Mouse (Mus musculus) cerebellum, postnatal 25 days (tissue): ENCODE data around the gene Hsf2.

Source experiments
- DNase-seq, 2 experiments: peaks; one replicate each; pipeline ENCODE4 v3.0.0; 2021; ENCODE audit warnings: mixed read lengths in 2 of 2

Gene Hsf2

DNA sequence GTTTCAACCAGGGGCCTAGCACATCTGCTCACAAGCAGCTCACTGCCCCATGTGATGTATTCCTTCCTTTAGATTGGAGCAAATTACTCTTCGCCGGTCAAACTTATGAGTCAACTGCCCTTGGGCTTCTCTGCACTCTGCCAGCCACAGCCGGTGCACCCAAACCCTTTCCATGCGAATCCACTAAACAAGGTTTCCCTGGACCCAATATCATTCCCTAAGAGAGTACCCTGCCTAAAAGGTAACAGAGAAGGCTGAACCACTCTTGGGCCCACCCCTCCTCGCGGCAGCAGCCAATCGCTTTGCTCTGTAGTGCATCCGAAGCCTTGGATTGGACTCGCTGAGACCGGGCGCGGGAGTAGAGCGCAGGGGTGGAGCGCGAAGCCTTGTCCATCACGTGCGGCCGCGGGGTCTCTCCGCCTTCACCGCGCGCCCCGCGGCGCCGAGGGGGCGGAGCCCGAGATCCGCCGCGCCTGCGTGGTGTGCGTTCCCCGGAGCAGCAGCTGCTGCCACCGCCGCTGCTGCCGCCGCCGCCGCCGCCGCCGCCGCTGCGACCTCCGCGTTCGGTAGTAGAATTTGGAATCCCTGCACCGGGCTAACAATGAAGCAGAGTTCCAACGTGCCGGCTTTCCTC is at the start of gene Hsf2:
Gene Hsf2 (plus strand): TSS at position 478 of the 634 bp plus-strand sequence.
- DNase-seq, result peak; percentile 95 to 97

DNA sequence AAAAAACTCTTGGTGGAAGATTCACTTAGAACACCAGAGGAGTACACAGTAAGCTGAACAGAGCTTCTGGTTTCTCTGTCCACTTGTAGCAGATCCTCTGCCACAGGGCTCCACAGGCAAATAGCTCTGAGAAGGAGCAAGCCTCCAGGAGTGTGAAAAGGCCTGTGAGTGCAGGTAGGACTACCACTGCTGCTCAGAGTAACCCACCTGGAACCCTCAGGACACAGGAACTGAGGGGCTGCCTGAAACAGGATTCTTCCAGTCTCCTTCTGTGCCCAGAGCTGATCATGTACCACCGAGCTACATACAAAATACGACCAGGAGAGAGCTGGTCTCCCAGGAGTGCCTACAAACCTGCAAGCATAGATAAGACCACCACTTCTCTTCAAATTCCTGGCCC is 48.3 kb upstream of the Hsf2 start:
- peak in 1 of 2 experiments; percentile 3 for DNase-seq

DNA sequence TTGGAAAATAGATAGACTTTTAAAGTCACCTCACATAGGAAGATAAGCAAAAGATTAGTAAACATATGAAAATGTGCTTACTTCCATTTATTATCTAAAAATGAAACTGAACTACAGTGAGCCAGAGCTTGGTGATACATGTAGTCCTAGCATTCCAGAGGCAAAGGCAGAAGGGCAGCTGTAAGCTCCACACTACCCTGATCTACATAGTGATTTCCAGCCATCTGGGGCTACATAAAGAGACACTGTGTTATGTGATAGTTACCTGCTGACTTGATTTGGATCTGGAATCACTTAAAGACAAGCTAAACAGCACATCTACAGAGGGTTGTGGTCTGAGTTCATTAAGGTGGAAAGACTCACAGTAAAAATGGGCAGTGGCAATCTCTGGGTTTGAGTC is 45.1 kb upstream of the Hsf2 start:
- no peak for DNase-seq

DNA sequence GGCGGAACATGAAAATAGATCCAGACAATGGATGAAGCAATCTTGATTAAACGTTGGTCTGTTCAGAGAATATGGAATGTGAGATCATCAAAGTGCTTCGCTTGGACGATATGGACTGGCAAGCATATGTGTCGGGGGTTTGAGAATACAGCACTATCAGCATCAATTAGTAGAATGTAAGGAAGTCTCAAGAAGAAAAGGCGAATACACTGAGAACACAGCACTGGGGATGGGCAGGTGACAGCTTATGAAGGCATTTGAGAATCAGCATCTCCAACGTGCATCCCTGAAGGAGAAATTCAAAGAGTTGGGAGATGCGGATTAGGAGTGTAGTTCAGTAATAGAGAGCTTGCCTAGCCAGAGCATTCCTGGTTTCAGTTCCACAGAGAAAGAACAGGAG is 41.8 kb upstream of the Hsf2 start:
- DNase-seq, result no peak

DNA sequence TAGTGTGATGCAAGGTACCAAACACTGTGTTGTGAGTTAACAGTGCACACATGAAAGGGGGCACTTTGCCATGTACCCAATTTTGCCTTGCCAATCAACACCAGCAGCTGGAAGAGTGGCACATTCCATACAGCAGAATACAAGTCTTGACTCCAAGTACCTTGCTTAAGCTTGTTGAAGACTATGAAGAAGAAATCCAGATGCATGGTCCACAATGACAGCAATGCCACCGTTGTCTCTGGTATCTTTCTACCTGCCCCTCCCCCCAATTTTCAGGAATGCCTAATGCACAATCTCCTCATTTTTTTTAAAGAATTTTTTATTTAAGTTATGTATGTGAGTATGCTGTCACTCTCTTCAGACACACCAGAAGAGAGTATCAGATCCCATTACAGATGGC is 40.5 kb upstream of the Hsf2 start:
- DNase-seq, result no peak

DNA sequence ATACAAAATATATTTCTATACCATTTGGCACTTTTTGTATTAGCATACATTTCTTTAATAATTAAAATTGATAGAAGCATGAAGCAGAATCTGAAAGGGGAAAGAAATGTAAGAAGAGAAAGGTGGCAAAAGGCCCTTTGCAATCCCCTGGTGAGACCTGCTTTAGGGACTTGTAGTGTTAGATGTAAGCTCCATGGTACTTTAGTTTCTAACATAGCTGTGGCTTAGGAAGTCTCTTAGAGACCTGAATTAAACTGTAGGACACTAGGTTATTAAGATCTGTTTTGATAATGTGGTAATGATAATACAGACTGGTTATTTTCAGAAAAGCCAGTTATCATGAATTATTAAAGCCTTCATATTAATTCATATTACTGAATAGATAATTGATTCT is 38.5 kb upstream of the Hsf2 start:
- no peak for DNase-seq

DNA sequence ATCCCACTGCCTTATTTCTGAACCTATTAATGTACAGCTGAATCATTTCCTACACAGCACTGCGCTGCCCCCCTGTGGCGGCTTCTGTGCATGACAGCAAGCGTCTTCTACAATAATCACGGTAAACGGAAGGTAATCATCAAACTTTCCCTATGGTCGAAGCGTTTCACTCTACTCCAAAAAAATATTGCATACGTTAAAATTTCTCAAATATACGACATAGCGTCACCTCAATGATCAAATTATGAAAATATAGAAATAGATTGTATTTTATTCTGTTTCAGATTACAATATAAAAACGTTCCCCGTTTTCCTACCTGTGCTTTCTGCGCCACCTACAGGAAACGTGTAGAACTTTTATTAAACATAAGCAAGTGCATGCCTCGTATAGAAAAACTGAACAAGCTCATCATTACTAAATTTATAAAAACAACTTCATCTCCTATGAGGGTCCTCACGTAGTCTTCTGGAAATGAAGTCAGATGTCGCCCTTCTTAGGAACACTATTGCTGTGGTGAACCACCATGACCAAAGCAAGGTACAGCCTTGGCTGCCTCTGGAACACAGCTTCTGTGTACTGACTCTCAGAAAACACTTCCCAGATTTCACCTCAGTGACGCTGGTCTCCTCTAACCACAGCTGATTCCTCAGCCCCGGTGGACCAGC is 38.0 kb upstream of the Hsf2 start:
- peak; percentile 84 to 91 for DNase-seq

DNA sequence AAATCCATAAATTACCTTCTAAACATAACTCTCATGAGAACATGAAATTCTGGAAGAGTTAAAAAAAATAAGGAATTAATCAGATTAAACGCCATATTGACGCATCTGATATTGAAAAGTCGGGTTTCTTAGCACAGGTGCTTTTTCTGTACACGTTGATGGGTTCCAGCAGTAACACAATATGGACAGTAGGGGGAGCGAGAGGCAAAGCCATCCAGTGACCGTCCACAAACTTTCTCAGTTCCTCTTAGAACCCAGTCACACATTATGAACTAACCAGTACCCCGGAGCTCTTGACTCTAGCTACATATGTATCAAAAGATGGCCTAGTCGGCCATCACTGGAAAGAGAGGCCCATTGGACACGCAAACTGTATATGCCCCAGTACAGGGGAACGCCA is 22.9 kb upstream of the Hsf2 start:
- DNase-seq, result peak; percentile 26 to 60

DNA sequence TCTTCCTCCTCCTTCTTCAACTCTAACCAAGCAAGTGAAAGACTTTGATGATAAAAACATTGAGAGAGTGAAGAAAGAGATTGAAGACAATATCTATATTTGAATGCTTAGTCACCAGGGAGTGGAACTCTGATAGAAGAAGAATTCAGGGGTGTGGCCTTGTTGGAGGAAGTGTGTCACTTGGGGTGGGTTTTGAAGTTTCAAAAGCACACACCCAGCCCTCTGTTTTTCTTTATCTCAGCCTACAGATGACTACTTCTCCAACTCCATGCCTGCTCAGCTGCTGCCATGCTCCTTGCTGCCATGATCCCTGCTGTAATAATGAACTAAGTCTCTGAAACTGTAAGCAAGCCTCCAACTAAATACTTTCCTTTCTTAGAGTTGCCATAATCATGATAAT is 20.4 kb upstream of the Hsf2 start:
- DNase-seq, result no peak

DNA sequence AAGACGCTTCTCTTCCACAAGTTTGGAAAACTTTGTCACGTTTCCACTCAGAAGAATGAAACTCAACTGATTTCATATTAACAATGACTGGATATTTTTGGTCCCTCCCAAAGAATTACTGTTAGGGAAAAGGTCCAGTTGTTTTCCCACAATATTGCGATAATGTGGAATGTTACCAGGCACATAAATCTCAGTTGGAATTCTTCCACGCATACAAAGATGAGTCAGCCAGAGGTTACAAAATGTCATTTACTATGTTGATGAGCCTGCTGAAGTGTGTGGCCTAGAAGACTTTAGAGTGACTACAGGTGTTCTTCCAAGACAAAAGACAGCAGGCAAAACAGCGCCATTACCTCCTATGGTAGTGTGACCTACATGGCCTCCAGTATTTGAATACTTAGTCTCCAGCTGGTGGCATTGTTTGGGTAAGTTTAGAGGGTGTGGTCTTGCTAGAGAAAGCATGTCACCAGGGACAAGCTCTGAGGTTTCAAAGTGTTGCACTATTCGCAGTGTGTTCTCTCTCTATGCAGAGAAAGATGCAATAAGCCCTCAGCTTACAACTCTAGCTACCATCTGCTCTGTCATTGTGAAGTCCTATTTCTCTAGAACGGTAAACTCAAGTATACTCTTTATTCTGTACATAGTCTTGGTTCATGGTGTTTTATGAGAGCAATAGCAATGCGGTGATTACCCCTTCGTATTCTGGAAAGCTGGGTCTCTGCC is 8.9 kb upstream of the Hsf2 start:
- DNase-seq, result no peak

DNA sequence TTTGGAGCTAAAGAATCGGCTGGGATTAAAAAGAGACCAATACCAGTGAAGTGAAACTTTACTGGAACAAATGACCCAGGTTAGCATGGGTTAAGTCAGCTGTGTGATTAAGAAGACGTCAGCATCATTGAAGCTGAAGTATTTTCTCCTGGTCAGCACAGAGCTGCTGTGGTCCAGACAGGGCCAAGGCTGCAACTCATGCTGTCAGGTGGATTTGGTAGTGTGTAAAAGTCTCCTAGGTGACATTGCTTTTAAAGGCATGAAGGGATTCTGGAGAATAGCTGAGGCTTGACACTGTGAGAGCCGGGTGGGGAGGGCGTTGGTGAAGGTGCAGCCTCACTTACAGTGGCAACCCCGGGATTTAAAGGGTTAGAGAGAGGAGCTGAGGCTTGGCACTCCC is 4.5 kb upstream of the Hsf2 start:
- DNase-seq, result no peak

DNA sequence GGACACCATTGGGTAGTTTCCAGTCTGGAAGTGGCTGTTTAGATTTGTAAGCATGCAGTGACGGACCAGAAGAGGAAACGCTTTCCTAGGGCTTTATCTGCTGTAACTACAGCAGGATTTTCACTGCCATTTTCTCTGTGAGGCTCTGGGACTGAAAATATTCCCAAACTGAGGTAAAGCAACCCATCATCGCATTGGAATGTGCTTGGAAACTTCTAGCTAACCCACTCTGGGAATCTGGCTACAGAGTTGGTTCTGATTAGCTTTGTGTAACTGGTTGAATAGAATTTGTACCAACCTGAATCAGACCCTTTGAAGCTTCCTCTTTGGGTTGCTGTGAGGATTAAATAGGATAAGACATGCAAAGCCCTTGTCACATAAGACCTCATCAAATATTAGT is 1.4 kb upstream of the Hsf2 start:
- DNase-seq, result no peak

DNA sequence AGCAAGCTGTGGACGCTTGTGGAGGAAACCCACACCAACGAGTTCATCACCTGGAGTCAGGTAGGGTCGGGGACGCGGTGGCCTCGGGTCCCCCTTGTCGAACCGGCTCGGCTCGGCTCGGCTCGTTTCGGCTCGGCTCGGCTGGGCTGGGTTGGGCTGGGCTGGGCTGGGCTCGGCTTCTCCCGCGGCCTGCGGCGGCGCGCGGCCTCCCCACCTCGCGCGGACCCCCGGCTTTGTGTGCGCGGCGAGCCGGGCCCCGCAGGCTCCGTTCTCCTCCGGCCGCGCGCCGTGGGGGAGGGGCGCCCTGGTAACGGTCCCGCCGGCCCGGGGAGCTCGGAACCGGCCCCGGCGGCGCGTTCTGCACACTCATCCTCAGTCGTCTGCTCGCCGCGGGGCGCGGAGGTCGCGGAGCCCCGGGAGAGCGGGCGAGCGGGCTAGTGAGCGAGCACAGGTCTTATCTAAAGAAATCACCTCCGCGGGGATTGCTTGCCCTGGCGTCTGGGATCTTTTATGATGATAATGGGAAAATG is 422 bp downstream of the Hsf2 start:
- DNase-seq, result peak in 1 of 2 experiments; percentile 87

DNA sequence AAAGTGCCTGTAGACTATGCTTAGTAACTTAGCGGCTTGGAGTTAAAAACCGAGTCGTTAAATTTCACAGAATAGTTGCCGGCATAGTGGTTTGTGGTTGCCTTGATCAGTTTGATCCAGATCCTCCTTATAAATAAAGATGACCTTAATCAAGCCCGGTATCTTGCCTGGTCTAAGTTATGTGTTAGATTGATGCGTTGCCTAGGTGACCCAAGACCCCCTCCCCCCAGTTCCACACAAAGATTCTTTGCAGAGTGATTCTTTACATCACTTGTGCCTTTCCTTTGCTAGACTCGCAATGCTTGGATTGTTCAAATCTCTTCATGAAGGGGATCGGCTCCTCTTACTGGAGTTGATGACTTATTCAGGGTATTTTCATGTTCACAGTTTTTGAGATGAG is 1.0 kb downstream of the Hsf2 start:
- DNase-seq, result peak; percentile 4 to 14

DNA sequence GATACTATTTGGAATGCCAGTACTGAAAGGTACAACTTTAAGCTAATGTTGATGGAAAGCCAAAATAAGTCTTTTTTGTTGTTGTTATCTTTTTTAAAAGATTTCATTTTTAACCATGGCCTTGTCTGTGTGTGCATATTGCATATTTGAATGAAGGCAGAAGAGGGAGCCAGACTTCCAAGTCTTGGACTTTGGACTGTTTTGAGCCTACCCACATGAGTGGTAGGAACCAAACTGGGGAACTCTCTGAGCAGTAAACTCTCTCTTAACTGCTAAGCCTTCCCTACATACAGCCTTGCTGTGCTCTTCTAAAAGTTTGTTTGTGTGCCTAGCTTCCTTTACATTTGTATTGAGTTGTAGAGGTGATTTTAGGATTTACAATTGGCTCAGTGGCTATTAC is 2.4 kb downstream of the Hsf2 start:
- no peak for DNase-seq

DNA sequence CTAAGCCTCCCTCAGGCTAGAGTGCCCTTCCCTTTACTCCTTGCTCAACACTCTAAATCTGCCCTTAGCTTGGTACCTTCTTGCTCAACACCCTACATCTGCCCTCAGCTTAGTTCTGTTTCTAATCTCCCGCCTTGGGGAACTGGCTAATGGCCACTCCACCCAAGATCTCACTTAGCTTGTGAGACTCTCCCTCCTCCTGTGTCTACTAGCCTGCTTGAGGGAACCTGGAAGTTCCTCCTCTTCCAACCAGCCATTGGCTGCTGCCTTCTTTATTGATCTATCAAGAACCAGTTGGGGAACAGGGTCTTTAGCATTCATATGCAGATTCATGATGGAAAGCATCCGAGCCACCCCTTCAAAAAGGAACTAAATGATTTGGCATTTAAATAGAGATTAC is 5.9 kb downstream of the Hsf2 start:
- DNase-seq, result no peak

DNA sequence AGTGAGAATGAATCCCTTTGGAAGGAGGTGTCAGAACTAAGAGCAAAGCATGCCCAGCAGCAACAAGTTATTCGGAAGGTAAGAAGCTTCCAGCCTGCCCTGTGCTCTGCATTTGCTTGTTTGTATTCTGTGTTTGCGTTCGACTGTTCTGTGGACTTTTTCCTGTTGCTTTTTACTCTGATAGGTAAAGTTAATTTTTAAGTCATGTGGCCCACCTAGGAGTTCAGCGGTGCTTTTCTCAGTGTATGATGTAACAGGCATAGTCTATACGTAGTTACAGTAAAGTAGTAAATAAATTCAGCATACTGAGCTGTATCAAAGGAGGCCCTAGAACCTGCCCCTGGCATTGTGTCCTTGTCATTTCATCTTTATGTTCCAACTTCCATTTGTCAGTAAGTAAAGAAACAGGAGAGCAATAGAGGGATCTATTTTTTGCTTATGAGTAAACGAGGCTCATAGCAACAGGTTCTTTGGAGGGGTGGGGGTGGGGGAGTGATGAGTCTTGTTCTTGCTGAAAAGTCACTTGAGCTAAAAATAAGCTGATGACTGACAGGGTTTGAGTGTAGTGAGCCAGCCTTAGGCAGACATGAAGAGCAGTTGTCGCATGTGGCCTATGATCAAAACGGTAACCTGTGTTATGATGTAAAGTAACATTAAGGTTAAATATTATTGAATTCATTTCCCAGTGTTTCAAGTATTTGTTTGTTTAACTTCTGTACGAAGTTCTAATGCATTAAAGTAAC is 13.4 kb downstream of the Hsf2 start:
- DNase-seq, result no peak

DNA sequence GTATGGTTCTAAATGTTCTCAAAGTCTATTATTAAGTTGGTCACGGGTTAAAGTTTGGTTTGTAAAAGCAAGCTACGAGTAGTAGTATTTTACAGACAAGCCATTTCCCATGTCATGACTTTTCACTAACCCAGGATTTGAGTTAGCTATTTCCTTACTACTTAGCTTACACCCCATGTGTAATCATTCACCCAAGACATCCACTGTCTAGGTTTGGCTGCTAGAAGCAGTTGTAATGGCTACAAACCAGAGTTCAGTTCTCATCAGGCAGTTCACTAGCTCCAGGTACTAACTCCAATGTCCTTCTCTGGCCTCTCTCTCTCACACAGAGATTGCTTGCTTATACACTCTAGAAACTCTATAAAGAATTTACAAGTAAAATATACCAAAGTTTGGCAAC is 28.4 kb downstream of the Hsf2 start:
- DNase-seq, result no peak

DNA sequence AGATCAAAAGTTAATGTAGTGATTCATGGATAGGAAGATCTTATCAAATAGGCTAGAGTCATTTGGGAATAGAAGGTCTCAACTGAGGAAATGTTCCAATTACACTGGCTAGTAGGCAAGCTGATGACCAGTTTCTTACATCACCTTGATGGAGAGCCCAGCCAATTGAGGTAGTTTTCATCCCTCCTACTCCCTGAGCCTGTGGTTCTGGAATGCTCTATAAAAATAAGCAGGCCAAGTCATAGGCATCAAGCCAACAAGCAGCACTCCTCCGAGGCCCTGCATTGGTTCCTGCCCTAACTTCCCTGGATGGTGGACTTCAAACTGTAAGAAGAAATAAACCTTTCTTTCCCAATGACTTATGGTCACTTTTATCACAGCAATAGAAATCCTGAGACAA is 29.1 kb downstream of the Hsf2 start:
- DNase-seq, result peak in 1 of 2 experiments; percentile 9

DNA sequence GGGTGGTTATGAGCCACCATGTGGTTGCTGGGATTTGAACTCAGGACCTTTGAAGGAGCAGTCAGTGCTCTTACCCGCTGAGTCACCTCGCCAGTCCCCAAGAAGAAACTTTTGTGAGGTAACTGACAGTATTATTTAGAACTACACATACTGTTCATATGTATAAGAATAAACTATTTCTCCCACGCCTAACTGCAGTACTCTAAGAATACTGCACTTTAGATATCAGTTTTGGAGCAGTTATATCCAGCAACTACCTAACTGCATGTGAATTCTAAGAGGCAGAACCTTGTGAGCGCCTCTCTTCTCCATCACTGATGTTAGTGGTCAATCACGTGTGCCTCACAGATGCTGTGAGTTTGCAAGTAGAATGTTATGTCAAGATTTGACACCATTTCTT is 40.3 kb downstream of the Hsf2 start:
- DNase-seq, result no peak

DNA sequence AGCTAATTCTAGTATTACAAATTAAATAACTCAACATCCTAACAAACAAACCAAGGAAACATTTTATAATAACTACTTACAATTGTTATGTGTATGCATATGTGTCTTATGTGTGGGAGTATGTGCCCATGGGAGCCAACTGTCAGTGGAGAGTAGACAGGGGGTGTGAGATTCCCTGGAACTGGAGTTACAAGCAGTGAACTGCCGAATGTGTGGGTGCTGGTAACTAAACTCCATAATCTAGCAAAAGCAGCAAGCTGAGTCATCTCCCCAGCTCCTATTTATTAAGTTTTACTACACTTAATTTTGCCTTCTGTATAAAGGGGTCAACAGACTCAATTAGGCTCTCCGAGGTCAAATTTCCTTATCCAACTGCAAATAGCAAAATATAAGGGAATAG is 44.9 kb downstream of the Hsf2 start:
- no peak for DNase-seq

DNA sequence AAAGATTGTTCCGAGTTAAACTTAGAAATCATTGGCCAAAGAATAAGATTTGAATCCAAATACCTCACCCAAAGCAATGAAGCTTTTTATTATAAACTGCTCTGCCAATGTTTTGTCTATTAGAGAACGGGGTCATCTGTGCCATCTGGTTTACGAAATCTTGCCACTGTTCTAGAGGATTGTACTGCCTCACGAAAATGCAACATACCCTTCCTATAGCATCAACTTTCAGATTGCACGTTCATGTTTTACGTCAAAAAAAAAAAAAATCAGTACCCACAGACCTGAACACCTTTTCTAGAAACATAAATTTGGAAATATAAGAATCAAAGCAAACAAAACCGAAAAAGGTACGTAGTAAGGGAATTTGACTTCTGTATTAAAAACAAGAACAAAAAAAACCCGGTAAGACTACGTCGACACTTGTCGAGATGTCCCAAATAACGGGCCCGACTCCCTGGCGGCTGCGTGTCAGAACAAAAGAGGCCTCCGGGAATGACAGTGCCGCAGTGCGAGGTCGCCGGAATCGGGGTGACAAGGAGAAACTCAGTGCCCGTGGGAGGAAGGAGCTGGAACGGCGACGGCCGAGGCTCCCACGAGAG is 45.5 kb downstream of the Hsf2 start:
- DNase-seq, result no peak
